Mouse (Mus musculus) forebrain, embryonic 11.5 days (tissue): ENCODE data around the gene L3mbtl1. TPM values are rescaled to one million over a fixed set of nuclear protein-coding genes. Genes with fewer than 3 reads are reported as not detected.

Experiments
- ATAC-seq: fragments of 200-750 bp; cut with Nextera tagmentation; replicated peaks from 2 replicates; pipeline ENCODE4 v1.8.0; 2017; ENCODE audit warnings: moderate TSS enrichment; ENCODE audit not compliant: low FRiP score
- DNase-seq: peaks from one replicate; pipeline ENCODE4 v3.0.0-alpha.2; 2017; ENCODE audit warnings: low spot score
- H3K27ac ChIP-seq: fragments of 300-500 bp; sonication (generic); 2 replicates; pipeline ENCODE4 v1.5.1; 2014; ENCODE audit warnings: low read depth, low read length
- H3K27me3 ChIP-seq: fragments of 300-500 bp; sonication (generic); 2 replicates; pipeline ENCODE4 v1.6.1; 2014; ENCODE audit warnings: mild to moderate bottlenecking, low read length, mixed read lengths; ENCODE audit not compliant: control insufficient read depth, insufficient read depth
- H3K36me3 ChIP-seq: fragments of 300-500 bp; sonication (generic); 2 replicates; pipeline ENCODE4 v1.6.1; 2014; ENCODE audit warnings: mild to moderate bottlenecking, low read length, moderate library complexity, mixed read lengths; ENCODE audit not compliant: control insufficient read depth, insufficient read depth
- H3K4me1 ChIP-seq: fragments of 300-500 bp; sonication (generic); replicated peaks from 2 replicates; pipeline ENCODE4 v1.6.1; 2014; ENCODE audit warnings: low read length, mixed read lengths; ENCODE audit not compliant: control insufficient read depth, insufficient read depth
- H3K4me2 ChIP-seq: fragments of 300-500 bp; sonication (generic); 2 replicates; pipeline ENCODE4 v1.6.1; 2014; ENCODE audit warnings: low read depth, mild to moderate bottlenecking, low read length, moderate library complexity, mixed read lengths; ENCODE audit not compliant: severe bottlenecking
- H3K4me3 ChIP-seq: fragments of 300-500 bp; sonication (generic); 2 replicates; pipeline ENCODE4 v1.5.1; 2014; ENCODE audit warnings: low read depth, low read length
- H3K9ac ChIP-seq: fragments of 300-500 bp; sonication (generic); 2 replicates; pipeline ENCODE4 v1.6.1; 2014; ENCODE audit warnings: low read length
- H3K9me3 ChIP-seq: fragments of 300-500 bp; sonication (generic); 2 replicates; pipeline ENCODE4 v1.6.1; 2016; ENCODE audit warnings: low read length, mixed read lengths; ENCODE audit not compliant: control insufficient read depth
- WGBS: fragments of 180-500 bp; shearing (Covaris S2); extraction: QIAGEN DNeasy Blood & Tissue Kit; methylation state at CpG from one replicate; pipeline ENCODE4 v1.1.7; 2014; 5-methylcytosine and 5-hydroxymethylcytosine counted together
- polyA plus RNA-seq: library from polyadenylated mRNA; unstranded; fragments of >200 nt; fragmentation: Nextera tagmentation; extraction: Ambion mirVana; gene quantifications from 2 replicates; pipeline ENCODE4 v1.2.1, GENCODE M21; 2014

The L3mbtl1 gene
- polyA plus RNA-seq, 1 experiment from 2014 or later = 0.21 TPM

GRCm38 (mm10) chr2:162991394-162992083, 48.3 kb downstream of the L3mbtl1 start:
- no peaks in the 10 kb centered on the region for H3K36me3 ChIP-seq
- WGBS = 39% methylated on average over 6 of the region's 6 CpGs

GRCm38 (mm10) chr2:162992084-162992437, 48.8 kb downstream of the L3mbtl1 start:
- Histone ChIP-seq H3K27me3 (no peaks in the 10 kb centered on the region), H3K27ac (no peak overlapping the region), H3K4me3 (no peak overlapping the region), H3K36me3 (no peaks in the 10 kb centered on the region), H3K4me2 (no peak overlapping the region), H3K9me3 (no peaks in the 10 kb centered on the region), H3K9ac (no peak overlapping the region), H3K4me1 (no peaks in the 10 kb centered on the region)
- ATAC-seq = no peak
- no peak for DNase-seq

More at GRCm38 (mm10) chr2:162991394-162992083, 48.3 kb downstream of the L3mbtl1 start:
- no peak for DNase-seq
- Histone ChIP-seq H3K9me3 (no peaks in the 10 kb centered on the region), H3K27ac (no peak overlapping the region), H3K4me1 (no peaks in the 10 kb centered on the region), H3K9ac (no peak overlapping the region), H3K27me3 (no peaks in the 10 kb centered on the region), H3K4me2 (no peak overlapping the region), H3K4me3 (no peak overlapping the region)
- ATAC-seq = no peak

- no peak overlapping the region for H3K27ac ChIP-seq
- no peak overlapping the region for H3K4me2 ChIP-seq
- no peaks in the 10 kb centered on the region for H3K4me1 ChIP-seq
- no peak for ATAC-seq
- DNase-seq = no peak
- no peak overlapping the region for H3K9ac ChIP-seq
- WGBS = 79% methylated on average over 9 of the region's 9 CpGs
- H3K36me3 ChIP-seq = no peaks in the 10 kb centered on the region
- no peak overlapping the region for H3K4me3 ChIP-seq
- no peaks in the 10 kb centered on the region for H3K9me3 ChIP-seq
- H3K27me3 ChIP-seq = no peaks in the 10 kb centered on the region
Observed at GRCm38 (mm10) chr2:162993881-162994616, 50.8 kb downstream of the L3mbtl1 start.

- Histone ChIP-seq H3K4me3 (peak overlapping the region; percentile 11; the same call in 1 of the 2 replicates), H3K4me2 (peak overlapping the region; percentile 44; the same call in 1 of the 2 replicates), H3K4me1 (no peaks in the 10 kb centered on the region), H3K36me3 (no peaks in the 10 kb centered on the region), H3K9me3 (no peaks in the 10 kb centered on the region), H3K27ac (no peak overlapping the region), H3K9ac (peak overlapping the region; percentile 29; the same call in 1 of the 2 replicates), H3K27me3 (no peaks in the 10 kb centered on the region)
- peak; percentile 82 for DNase-seq
- peak; percentile 83 for ATAC-seq
- 27% methylated on average over 18 of the region's 18 CpGs for WGBS
Observed at GRCm38 (mm10) chr2:162998528-162999230, 55.4 kb downstream of the L3mbtl1 start.

- no peak overlapping the region for H3K9ac ChIP-seq
- no peaks in the 10 kb centered on the region for H3K9me3 ChIP-seq
- ATAC-seq (no peak), DNase-seq (peak; percentile 72)
- no peak overlapping the region for H3K4me2 ChIP-seq
- no peaks in the 10 kb centered on the region for H3K27me3 ChIP-seq
- no peaks in the 10 kb centered on the region for H3K36me3 ChIP-seq
- no peak overlapping the region for H3K27ac ChIP-seq
- H3K4me3 ChIP-seq = no peak overlapping the region
- WGBS = 35% methylated on average over 3 of the region's 3 CpGs
- H3K4me1 ChIP-seq = no peaks in the 10 kb centered on the region
Observed at GRCm38 (mm10) chr2:162999744-163000143, 56.5 kb downstream of the L3mbtl1 start.

GRCm38 (mm10) chr2:163001071-163001470, 57.8 kb downstream of the L3mbtl1 start:
- no peak overlapping the region for H3K27ac ChIP-seq
- H3K36me3 ChIP-seq = no peaks in the 10 kb centered on the region
- no peak overlapping the region for H3K4me3 ChIP-seq
- H3K27me3 ChIP-seq = no peaks in the 10 kb centered on the region
- ATAC-seq = no peak
- no peaks in the 10 kb centered on the region for H3K4me1 ChIP-seq
- DNase-seq = no peak
- WGBS = 94% methylated on average over 1 of the region's 1 CpGs
- no peak overlapping the region for H3K9ac ChIP-seq
- H3K4me2 ChIP-seq = no peak overlapping the region
- no peaks in the 10 kb centered on the region for H3K9me3 ChIP-seq

GRCm38 (mm10) chr2:163007299-163007698, 64.0 kb downstream of the L3mbtl1 start:
- no peak overlapping the region for H3K4me3 ChIP-seq
- WGBS = 85% methylated on average over 4 of the region's 4 CpGs

GRCm38 (mm10) chr2:163016916-163017743, 73.9 kb downstream of the L3mbtl1 start, which contains the start of gene Ift52:
Ift52 (plus strand) TSS chr2:163017354.
- DNase-seq (peak; percentile 92), ATAC-seq (peak; percentile 95)
- Histone ChIP-seq H3K9ac (peak within 1 kb of the TSS; percentile 69), H3K27me3 (no peaks in the 10 kb centered on the region), H3K4me1 (0 out of 2 replicates have a peak, but pooled peaks cover 2% of the 10 kb centered on the region), H3K36me3 (no peaks in the 10 kb centered on the region), H3K9me3 (no peaks in the 10 kb centered on the region), H3K4me2 (peak within 1 kb of the TSS; percentile 51), H3K4me3 (peak within 1 kb of the TSS; percentile 78), H3K27ac (no peak within 1 kb of the TSS)
- under 1% methylated on average over 57 of the region's 57 CpGs for WGBS

More at GRCm38 (mm10) chr2:163007299-163007698, 64.0 kb downstream of the L3mbtl1 start:
- H3K27me3 ChIP-seq = no peaks in the 10 kb centered on the region
- no peak overlapping the region for H3K9ac ChIP-seq
- H3K36me3 ChIP-seq = no peaks in the 10 kb centered on the region
- no peaks in the 10 kb centered on the region for H3K9me3 ChIP-seq
- H3K4me1 ChIP-seq = no peaks in the 10 kb centered on the region
- ATAC-seq (no peak), DNase-seq (no peak)
- no peak overlapping the region for H3K27ac ChIP-seq
- no peak overlapping the region for H3K4me2 ChIP-seq
